Mouse (Mus musculus): ENCODE results near the gene Rxrb.

The Rxrb gene

GRCm38 (mm10) chr17:34025756-34026151 is 5.9 kb upstream of the Rxrb start:
- DNase-seq (ENCODE audit: low spot score), result no peak

DNA sequence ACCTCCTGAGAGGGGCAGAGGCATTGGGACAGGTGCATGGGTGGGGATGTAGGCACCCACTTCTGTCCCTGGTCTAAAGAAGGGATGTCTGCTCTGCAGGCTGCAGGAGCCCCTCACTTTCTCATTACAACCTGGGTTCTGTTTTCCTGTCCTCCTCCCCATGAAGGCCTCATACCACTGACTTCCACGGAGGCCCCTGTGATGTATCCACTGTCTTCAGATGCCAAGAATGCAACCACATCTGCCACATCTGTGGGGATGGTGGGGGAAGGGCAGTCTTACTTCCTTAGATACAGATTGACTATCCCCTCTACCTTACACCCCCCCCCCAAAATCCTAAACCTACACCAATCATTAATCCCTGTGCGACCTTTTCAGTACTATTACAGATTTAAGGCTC is 5.4 kb upstream of the Rxrb start:
- peak; percentile 11 for DNase-seq (ENCODE audit: low spot score)

GRCm38 (mm10) chr17:34026917-34027655 is 4.5 kb upstream of the Rxrb start:
- DNase-seq (ENCODE audit: low spot score), result peak; percentile 26

- peak; percentile 95 for DNase-seq (ENCODE audit: low spot score)
Measured at GRCm38 (mm10) chr17:34027656-34028223, 3.9 kb upstream of the Rxrb start, which contains the start of gene H2-Ke6. Gene H2-Ke6, minus strand, starts transcription at chr17:34028060.

- no peak for DNase-seq (ENCODE audit: low spot score)
Measured at GRCm38 (mm10) chr17:34028501-34029149, 3.0 kb upstream of the Rxrb start.

DNA sequence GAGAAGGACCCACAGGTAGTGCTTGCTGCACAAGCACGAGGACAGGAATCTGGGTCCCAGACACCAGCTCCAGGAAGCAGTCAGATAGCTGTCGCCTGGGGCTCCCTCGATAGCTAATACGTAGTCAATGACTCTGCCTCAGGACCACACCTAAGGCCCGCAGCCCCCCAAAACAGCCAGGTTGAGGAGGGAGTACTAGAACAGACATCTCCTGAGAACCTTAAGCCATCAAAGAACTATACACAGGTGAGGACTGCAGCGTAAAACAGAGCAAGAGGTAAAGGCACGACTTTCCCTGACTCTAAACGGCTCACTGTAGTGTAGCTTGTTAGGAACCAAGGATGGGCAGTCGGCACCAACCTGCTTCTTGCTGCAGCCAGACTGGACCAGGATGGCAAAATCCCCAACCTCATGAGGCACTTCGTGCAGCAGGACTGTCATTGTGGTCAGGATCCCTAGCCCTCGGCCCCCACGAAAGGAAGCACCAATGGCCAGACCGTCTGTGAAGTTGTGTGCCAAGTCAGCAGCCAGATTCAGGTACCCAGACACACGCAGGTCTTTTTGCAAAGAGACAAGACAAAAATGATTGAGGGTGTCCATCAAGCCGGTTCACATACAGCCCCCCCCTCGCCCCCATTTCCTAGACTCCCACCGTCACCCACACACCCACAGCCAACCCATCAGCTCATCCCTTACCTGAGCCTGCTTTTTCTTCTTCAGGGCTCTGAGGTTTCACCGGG is 2.3 kb upstream of the Rxrb start:
- DNase-seq (ENCODE audit: low spot score), result no peak

GRCm38 (mm10) chr17:34029890-34030595 is 1.6 kb upstream of the Rxrb start:
- DNase-seq (ENCODE audit: low spot score), result peak; percentile 17

GRCm38 (mm10) chr17:34030861-34031326 is 718 bp upstream of the Rxrb start:
- DNase-seq (ENCODE audit: low spot score), result no peak

DNA sequence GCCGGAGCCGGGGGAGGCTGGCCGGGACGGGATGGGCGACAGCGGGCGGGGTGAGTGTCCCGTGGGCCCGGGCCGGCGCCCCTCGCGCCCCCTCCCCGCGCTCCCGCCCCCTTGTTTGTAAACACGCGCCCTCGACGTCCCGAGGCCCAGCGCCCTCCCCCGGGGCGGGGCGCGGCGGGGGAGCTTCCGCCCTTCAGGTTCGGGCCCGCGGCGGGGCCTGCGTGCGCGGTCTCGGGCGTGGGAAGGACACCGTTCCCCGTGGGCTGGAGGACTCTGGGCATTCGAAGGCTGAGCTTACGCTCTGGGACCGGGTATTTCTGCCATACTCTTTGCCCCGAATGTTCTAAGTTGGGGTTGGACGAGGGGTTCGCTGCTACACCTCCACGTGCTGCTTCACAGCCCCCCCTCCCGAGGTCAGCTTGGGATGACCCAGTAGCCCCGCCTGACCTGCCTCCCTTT is 591 bp downstream of the Rxrb start:
- no peak for DNase-seq (ENCODE audit: low spot score)

GRCm38 (mm10) chr17:34032806-34033205 is 1.2 kb downstream of the Rxrb start:
- peak; percentile 35 for DNase-seq (ENCODE audit: low spot score)

- peak; percentile 14 for DNase-seq (ENCODE audit: low spot score)
Measured at GRCm38 (mm10) chr17:34033441-34033840, 1.8 kb downstream of the Rxrb start.

- DNase-seq (ENCODE audit: low spot score), result peak; percentile 73
Measured at GRCm38 (mm10) chr17:34034064-34034463, 2.5 kb downstream of the Rxrb start.

GRCm38 (mm10) chr17:34035517-34035916 is 3.9 kb downstream of the Rxrb start:
- DNase-seq (ENCODE audit: low spot score), result no peak

- DNase-seq (ENCODE audit: low spot score), result peak; percentile 45
Measured at GRCm38 (mm10) chr17:34036647-34037046, 5.0 kb downstream of the Rxrb start.

DNA sequence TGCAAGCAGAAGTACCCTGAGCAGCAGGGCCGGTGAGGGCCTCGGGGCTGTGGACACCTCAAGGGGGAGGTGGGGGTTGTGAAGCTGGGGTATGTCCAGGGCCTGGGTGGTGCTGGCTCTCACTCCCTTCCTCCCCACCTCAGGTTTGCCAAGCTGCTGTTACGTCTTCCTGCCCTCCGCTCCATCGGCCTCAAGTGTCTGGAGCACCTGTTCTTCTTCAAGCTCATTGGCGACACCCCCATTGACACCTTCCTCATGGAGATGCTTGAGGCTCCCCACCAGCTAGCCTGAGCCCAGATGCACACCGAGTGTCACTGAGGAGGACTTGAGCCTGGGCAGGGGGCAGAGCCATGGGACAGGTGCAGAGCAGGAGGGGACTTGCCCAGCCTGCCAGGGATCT is 5.6 kb downstream of the Rxrb start:
- peak; percentile 12 for DNase-seq (ENCODE audit: low spot score)

DNA sequence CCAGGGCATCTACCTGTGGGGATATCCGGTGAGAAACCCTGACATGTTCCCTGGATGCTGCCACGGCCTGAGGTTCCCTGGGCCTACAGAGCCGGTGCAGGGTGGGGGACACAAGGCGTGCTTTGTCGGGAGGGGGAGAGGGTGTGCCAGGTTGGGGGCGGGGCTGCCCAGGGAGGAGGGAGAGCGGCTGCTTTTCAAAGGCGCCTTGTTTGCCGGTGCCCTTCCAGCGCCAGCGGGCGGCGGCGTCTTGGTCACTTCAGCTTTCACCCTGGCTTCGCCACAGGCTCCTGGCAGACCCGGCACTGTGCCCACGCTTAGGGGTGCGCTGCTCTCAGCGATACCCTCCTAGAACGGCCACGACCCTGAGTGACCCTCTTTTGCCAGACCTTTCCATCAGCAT is 6.8 kb downstream of the Rxrb start:
- peak; percentile 75 for DNase-seq (ENCODE audit: low spot score)

GRCm38 (mm10) chr17:34038878-34039561 is 7.4 kb downstream of the Rxrb start, which contains the start of gene Col11a2:
Gene Col11a2, plus strand, starts transcription at chr17:34039437.
- DNase-seq (ENCODE audit: low spot score), result peak; percentile 38

DNA sequence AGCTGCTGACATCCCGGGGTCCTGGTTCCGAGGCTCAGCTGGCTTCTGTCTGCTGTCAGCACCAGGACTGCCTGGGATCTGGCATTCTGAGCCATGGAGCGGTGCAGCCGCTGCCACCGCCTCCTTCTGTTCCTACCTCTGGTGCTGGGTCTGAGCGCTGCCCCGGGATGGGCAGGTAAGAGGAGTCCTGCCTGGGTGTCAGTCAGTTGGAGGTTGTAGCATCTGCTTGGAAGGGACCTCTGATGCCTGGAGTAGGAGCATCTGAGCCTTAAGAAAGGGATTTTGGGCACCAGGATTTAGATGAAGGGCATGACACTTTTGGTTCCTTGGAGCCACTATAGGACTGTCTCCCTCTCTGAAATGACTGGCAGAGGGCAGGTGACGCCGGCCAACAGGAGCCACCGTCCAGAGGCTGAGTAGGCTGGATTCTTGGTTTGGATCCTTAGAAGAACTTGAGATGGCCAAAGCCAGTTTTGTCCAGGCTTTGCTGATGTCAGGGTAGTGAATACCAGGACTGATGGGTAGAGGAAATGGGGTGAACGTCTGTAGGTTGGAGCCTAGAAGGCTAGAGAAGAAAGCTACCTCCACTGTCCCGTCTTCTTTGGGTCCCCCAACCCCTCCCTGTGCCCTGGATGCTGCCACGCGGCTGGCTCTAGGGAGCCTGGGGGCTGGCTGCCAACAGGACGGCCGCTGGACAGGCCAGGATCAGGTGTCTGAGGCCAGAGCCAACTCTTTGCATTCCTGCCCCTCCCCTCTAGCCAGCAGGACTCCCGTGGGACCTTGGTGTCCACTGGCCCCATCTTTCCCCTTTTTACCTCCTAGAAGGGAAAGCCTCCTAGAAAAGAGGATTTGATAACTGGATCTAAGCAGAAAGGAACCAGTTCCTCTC is 8.2 kb downstream of the Rxrb start:
- peak; percentile 35 for DNase-seq (ENCODE audit: low spot score)

- no peak for DNase-seq (ENCODE audit: low spot score)
Measured at GRCm38 (mm10) chr17:34045941-34046340, 14.3 kb downstream of the Rxrb start.
